Mouse (Mus musculus) forebrain, postnatal 0 days (tissue): Measurements from ENCODE around the gene Cbl. TPM values are rescaled to one million over a fixed set of nuclear protein-coding genes. Genes with fewer than 3 reads are reported as not detected.

ENCODE experiments used
- ATAC-seq: fragments of 200-750 bp; cut with Nextera tagmentation; 2 replicates; pipeline ENCODE4 v1.8.0; 2017; ENCODE audit warnings: mild to moderate bottlenecking, moderate library complexity
- DNase-seq: peaks from one replicate; pipeline ENCODE4 v3.0.0-alpha.2; 2015
- H3K27ac ChIP-seq: fragments of 300-500 bp; sonication (generic); 2 replicates; pipeline ENCODE4 v1.5.1; 2014; ENCODE audit warnings: low read depth, mild to moderate bottlenecking, antibody characterized with exemption, low read length, moderate library complexity, mixed read lengths
- H3K27me3 ChIP-seq: fragments of 300-500 bp; sonication (generic); 2 replicates; pipeline ENCODE4 v1.6.1; 2014; ENCODE audit warnings: mild to moderate bottlenecking, low read length, mixed read lengths; ENCODE audit not compliant: insufficient read depth
- H3K36me3 ChIP-seq: fragments of 300-500 bp; sonication (generic); 2 replicates; pipeline ENCODE4 v1.6.1; 2014; ENCODE audit warnings: mild to moderate bottlenecking, moderate library complexity; ENCODE audit not compliant: insufficient read depth
- H3K4me1 ChIP-seq: fragments of 300-500 bp; sonication (generic); 2 replicates; pipeline ENCODE4 v1.6.1; 2014; ENCODE audit warnings: antibody characterized with exemption; ENCODE audit not compliant: insufficient read depth
- H3K4me2 ChIP-seq: fragments of 300-500 bp; sonication (generic); 2 replicates; pipeline ENCODE4 v1.6.1; 2014; ENCODE audit warnings: low read depth, mild to moderate bottlenecking, moderate library complexity
- H3K4me3 ChIP-seq: fragments of 300-500 bp; sonication (generic); 2 replicates; pipeline ENCODE4 v1.5.1; 2014; ENCODE audit warnings: low read depth, low read length, mixed read lengths
- H3K9ac ChIP-seq: fragments of 300-500 bp; sonication (generic); 2 replicates; pipeline ENCODE4 v1.6.1; 2014; ENCODE audit warnings: mild to moderate bottlenecking
- H3K9me3 ChIP-seq: fragments of 300-500 bp; sonication (generic); 2 replicates; pipeline ENCODE4 v1.6.1; 2016; ENCODE audit warnings: low read length
- CTCF ChIP-seq: sonication (generic); IDR thresholded peaks from 2 replicates; pipeline ENCODE4 v1.5.1; 2016; ENCODE audit warnings: antibody characterized with exemption, control low read depth, low read depth
- WGBS: fragments of 180-500 bp; shearing (Covaris S2); extraction: QIAGEN DNeasy Blood & Tissue Kit; methylation state at CpG from one replicate; pipeline ENCODE4 v1.1.7; 2014; 5-methylcytosine and 5-hydroxymethylcytosine counted together
- polyA plus RNA-seq: library from polyadenylated mRNA; unstranded; fragments of >200 nt; fragmentation: Nextera tagmentation; extraction: Ambion mirVana; gene quantifications from 2 replicates; pipeline ENCODE4 v1.2.1, GENCODE M21; 2015
- total RNA-seq: library from RNA; depleted of rRNA; stranded (reverse); fragments of >200 nt; gene quantifications from 2 replicates; pipeline ENCODE4 v1.2.3, GENCODE M21; 2014

The Cbl gene
- total and polyA plus RNA-seq, 2 experiments from 2014 or later = 14.4 to 24.4 TPM

GRCm38 (mm10) chr9:44240399-44240798 lies 6.5 kb upstream of the Cbl start, which contains the start of gene Ccdc153:
Ccdc153 (plus strand) TSS chr9:44240676.
- Histone ChIP-seq H3K36me3 (no peaks in the 10 kb centered on the region), H3K4me1 (no peaks in the 10 kb centered on the region), H3K27me3 (no peaks in the 10 kb centered on the region), H3K9me3 (no peaks in the 10 kb centered on the region), H3K4me2 (no peak within 1 kb of the TSS), H3K27ac (no peak within 1 kb of the TSS), H3K4me3 (no peak within 1 kb of the TSS), H3K9ac (no peak within 1 kb of the TSS)
- ATAC-seq (no peak), DNase-seq (no peak)
- 44% methylated on average over 2 of the region's 2 CpGs for WGBS
- TF ChIP-seq CTCF = no peak

DNA sequence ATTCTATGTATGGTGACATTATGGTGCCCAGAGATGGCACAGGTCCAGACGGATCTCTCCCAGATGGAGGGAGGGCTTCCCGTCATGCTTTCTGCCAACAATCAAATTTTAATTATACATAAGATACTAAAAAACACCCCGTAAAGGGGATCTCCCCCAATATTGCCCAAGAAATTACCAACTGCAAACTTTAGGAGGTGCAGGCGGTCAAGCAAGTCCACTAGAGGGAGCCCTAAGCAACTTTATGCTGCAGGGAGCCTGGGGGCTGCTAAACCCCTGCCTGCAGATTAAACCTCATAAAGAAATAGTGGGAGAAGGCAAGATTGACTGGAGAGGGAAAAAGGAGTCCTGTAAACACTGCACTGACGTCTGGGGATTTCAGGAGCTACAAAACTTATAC lies 5.6 kb upstream of the Cbl start:
- H3K4me2 ChIP-seq = no peak overlapping the region
- no peak overlapping the region for H3K27ac ChIP-seq
- no peaks in the 10 kb centered on the region for H3K4me1 ChIP-seq
- no peaks in the 10 kb centered on the region for H3K36me3 ChIP-seq
- no peaks in the 10 kb centered on the region for H3K27me3 ChIP-seq
- DNase-seq (peak; percentile 82), ATAC-seq (peak; percentile 69)
- 4% methylated on average over 5 of the region's 5 CpGs for WGBS
- H3K4me3 ChIP-seq = no peak overlapping the region
- TF ChIP-seq CTCF = peak; percentile 87
- H3K9me3 ChIP-seq = no peaks in the 10 kb centered on the region
- H3K9ac ChIP-seq = no peak overlapping the region

GRCm38 (mm10) chr9:44238501-44239190 lies 4.8 kb upstream of the Cbl start:
- H3K36me3 ChIP-seq = no peaks in the 10 kb centered on the region
- H3K27ac ChIP-seq = no peak overlapping the region
- no peaks in the 10 kb centered on the region for H3K9me3 ChIP-seq
- 80% methylated on average over 17 of the region's 17 CpGs for WGBS
- ATAC-seq = no peak
- no peak overlapping the region for H3K4me2 ChIP-seq
- DNase-seq = no peak
- TF ChIP-seq CTCF = no peak
- H3K4me1 ChIP-seq = no peaks in the 10 kb centered on the region
- no peaks in the 10 kb centered on the region for H3K27me3 ChIP-seq
- H3K9ac ChIP-seq = no peak overlapping the region
- H3K4me3 ChIP-seq = no peak overlapping the region

DNA sequence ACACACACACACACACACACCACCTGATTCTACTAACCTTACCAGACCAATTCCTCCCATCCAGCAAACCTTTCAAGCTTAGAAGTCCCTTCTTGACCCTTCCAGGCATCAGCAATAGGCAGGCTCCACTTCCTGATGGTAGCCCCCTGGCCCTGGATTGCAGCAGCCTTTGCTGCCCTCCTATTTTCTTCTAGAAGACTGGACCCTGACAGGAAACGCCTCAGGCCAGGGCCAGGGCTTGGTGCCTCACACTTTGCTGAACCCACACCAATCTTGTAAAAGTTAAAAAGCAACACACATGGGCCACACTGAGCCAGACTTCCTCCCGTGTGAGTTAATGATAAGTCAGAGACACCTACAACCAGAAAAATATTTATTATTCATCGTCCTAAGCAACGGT lies 3.3 kb upstream of the Cbl start:
- peaks cover 5% of the 10 kb centered on the region; the same call in 1 of the 2 replicates for H3K4me1 ChIP-seq
- H3K9me3 ChIP-seq = no peaks in the 10 kb centered on the region
- no peak overlapping the region for H3K9ac ChIP-seq
- H3K36me3 ChIP-seq = no peaks in the 10 kb centered on the region
- no peak for TF ChIP-seq CTCF
- 83% methylated on average over 4 of the region's 4 CpGs for WGBS
- no peak overlapping the region for H3K27ac ChIP-seq
- DNase-seq (no peak), ATAC-seq (no peak)
- H3K4me3 ChIP-seq = no peak overlapping the region
- no peaks in the 10 kb centered on the region for H3K27me3 ChIP-seq
- H3K4me2 ChIP-seq = no peak overlapping the region

GRCm38 (mm10) chr9:44236601-44237000 lies 2.8 kb upstream of the Cbl start:
- Histone ChIP-seq H3K4me2 (no peak overlapping the region), H3K27me3 (no peaks in the 10 kb centered on the region), H3K4me1 (peaks cover 5% of the 10 kb centered on the region; the same call in 1 of the 2 replicates), H3K4me3 (no peak overlapping the region), H3K36me3 (no peaks in the 10 kb centered on the region), H3K9ac (no peak overlapping the region), H3K27ac (no peak overlapping the region), H3K9me3 (no peaks in the 10 kb centered on the region)
- ATAC-seq (no peak), DNase-seq (no peak)
- no peak for TF ChIP-seq CTCF
- 77% methylated on average over 4 of the region's 4 CpGs for WGBS

DNA sequence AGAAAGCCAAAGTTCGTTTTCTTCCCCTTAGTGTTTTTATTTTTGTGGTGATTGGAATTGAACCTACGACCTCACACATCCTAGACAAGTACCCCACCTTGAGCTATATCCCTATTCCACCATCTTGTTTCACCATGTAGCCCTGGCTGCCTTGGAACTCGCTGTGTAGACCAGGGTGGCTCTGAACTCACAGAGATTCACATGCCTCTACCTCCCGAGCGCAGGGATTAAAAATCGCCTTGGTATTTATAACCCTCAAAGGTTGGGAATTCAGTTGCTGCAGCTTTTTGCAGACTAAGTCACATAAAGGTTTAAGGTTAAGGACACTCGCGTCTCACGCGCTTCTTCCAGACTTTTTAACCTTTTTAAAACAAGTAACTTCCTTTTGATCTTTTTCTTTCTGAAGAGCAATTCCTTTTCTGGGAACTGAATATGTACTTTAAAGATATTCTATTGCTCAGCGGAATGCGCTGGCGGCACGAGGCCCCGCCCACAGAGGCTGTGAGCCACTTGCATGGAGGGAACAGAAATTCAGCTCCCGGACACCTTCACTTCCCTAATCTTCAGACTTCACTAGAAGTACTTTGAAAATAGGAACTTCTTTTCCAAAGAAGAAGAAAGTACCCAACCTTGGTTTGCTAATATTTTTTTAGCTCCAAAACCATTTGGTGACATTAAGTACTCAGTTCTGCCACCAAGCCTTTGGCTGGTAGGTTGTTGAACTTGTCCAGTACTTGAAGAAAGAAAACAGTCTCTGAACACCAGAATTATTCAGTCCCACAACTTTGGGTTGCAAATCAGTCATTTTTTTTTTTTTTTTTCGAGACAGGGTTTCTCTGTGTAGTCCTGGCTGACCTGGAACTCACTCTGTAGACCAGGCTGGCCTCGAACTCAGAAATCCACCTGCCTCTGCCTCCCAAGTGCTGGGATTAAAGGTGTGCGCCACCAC lies 904 bp upstream of the Cbl start:
- peak; percentile 33 for DNase-seq
- Histone ChIP-seq H3K4me1 (peaks cover 5% of the 10 kb centered on the region; the same call in 1 of the 2 replicates), H3K27me3 (no peaks in the 10 kb centered on the region), H3K36me3 (no peaks in the 10 kb centered on the region), H3K9me3 (no peaks in the 10 kb centered on the region), H3K4me2 (peak overlapping the region; percentile 41), H3K27ac (0 out of 2 replicates have a peak overlapping the region, but pooled peaks have one; percentile 30), H3K9ac (peak overlapping the region; percentile 19; the same call in 1 of the 2 replicates), H3K4me3 (peak overlapping the region; percentile 91)
- WGBS = 24% methylated on average over 19 of the region's 19 CpGs
- TF ChIP-seq CTCF = no peak
- ATAC-seq = no peak; the same call in 1 of the 2 replicates
